Mouse (Mus musculus): Measurements from ENCODE around the gene Cntrob. TPM values are rescaled to one million over a fixed set of nuclear protein-coding genes. Genes with fewer than 3 reads are reported as not detected.

Gene Cntrob
- total RNA-seq, 2 experiments from 2014 or later: 19.2 to 27.1 TPM

- Histone ChIP-seq H3K27ac (no peak overlapping the region), H3K4me3 (no peak overlapping the region)
- intact Hi-C loops (cut with DNase I): no loop called here
- no peak for TF ChIP-seq CTCF (IDR thresholded peaks at IDR 0.05)
- no peak for DNase-seq (ENCODE audit: extremely low spot score in 1 of 2, low spot score in 2 of 2)
Observed at GRCm38 (mm10) chr11:69334796-69335195, 11.2 kb upstream of the Cntrob start.

GRCm38 (mm10) chr11:69333922-69334321 is 10.3 kb upstream of the Cntrob start:
- intact Hi-C loops (cut with DNase I): no loop called here
- TF ChIP-seq CTCF (IDR thresholded peaks at IDR 0.05): peak; percentile 30

GRCm38 (mm10) chr11:69332713-69333253 is 9.2 kb upstream of the Cntrob start:
- intact Hi-C loops (cut with DNase I): no loop called here
- Histone ChIP-seq H3K27ac (peak overlapping the region; percentile 78; the same call in 1 of the 2 replicates), H3K4me3 (no peak overlapping the region)
- no peak for DNase-seq (ENCODE audit: extremely low spot score in 1 of 2, low spot score in 2 of 2)
- TF ChIP-seq CTCF (IDR thresholded peaks at IDR 0.05): no peak

More at GRCm38 (mm10) chr11:69333922-69334321, 10.3 kb upstream of the Cntrob start:
- Histone ChIP-seq H3K27ac (no peak overlapping the region), H3K4me3 (no peak overlapping the region)
- DNase-seq (ENCODE audit: extremely low spot score in 1 of 2, low spot score in 2 of 2): no peak

- TF ChIP-seq CTCF (IDR thresholded peaks at IDR 0.05): no peak
- peak overlapping the region; percentile 78 for H3K27ac ChIP-seq
- H3K4me3 ChIP-seq: peak overlapping the region; percentile 57
- intact Hi-C loops (cut with DNase I): no loop called here
- DNase-seq (ENCODE audit: extremely low spot score in 1 of 2, low spot score in 2 of 2): peak; percentile 75 to 76
Observed at GRCm38 (mm10) chr11:69331929-69332405, 8.4 kb upstream of the Cntrob start.

- no peak for DNase-seq (ENCODE audit: extremely low spot score in 1 of 2, low spot score in 2 of 2)
- H3K27ac ChIP-seq: no peak overlapping the region
- H3K4me3 ChIP-seq: no peak overlapping the region
- intact Hi-C loops (cut with DNase I): no loop called here
- TF ChIP-seq CTCF (IDR thresholded peaks at IDR 0.05): no peak
Observed at GRCm38 (mm10) chr11:69331152-69331551, 7.6 kb upstream of the Cntrob start.

- Histone ChIP-seq H3K4me3 (no peak overlapping the region), H3K27ac (no peak overlapping the region)
- TF ChIP-seq CTCF (IDR thresholded peaks at IDR 0.05): no peak
- DNase-seq (ENCODE audit: extremely low spot score in 1 of 2, low spot score in 2 of 2): no peak
- intact Hi-C loops (cut with DNase I): no loop called here
Observed at GRCm38 (mm10) chr11:69328517-69328916, 4.9 kb upstream of the Cntrob start.

- no peak overlapping the region; the same call in 1 of the 2 replicates for H3K27ac ChIP-seq
- DNase-seq (ENCODE audit: extremely low spot score in 1 of 2, low spot score in 2 of 2): no peak
- no peak overlapping the region; the same call in 1 of the 2 replicates for H3K4me3 ChIP-seq
- no peak for TF ChIP-seq CTCF (IDR thresholded peaks at IDR 0.05)
- intact Hi-C loops (cut with DNase I): no loop called here
Observed at GRCm38 (mm10) chr11:69327648-69328047, 4.1 kb upstream of the Cntrob start.

GRCm38 (mm10) chr11:69327157-69327442 is 3.5 kb upstream of the Cntrob start:
- Histone ChIP-seq H3K27ac (peak overlapping the region; percentile 89), H3K4me3 (peak overlapping the region; percentile 70)
- intact Hi-C loops (cut with DNase I): no loop called here
- TF ChIP-seq CTCF (IDR thresholded peaks at IDR 0.05): no peak; the same call in 1 of the 2 replicates
- DNase-seq (ENCODE audit: extremely low spot score in 1 of 2, low spot score in 2 of 2): no peak

- Histone ChIP-seq H3K27ac (peak overlapping the region; percentile 89), H3K4me3 (peak overlapping the region; percentile 70)
- DNase-seq (ENCODE audit: extremely low spot score in 1 of 2, low spot score in 2 of 2): no peak
- no peak for TF ChIP-seq CTCF (IDR thresholded peaks at IDR 0.05)
- intact Hi-C loops (cut with DNase I): no loop called here
Observed at GRCm38 (mm10) chr11:69326408-69327156, 3.0 kb upstream of the Cntrob start.

- Histone ChIP-seq H3K27ac (peak within 1 kb of the TSS; percentile 89), H3K4me3 (peak within 1 kb of the TSS; percentile 70)
- no peak for TF ChIP-seq CTCF (IDR thresholded peaks at IDR 0.05)
- peak; percentile 72 to 80 for DNase-seq (ENCODE audit: extremely low spot score in 1 of 2, low spot score in 2 of 2)
- intact Hi-C loops (cut with DNase I): no loop called here
Observed at GRCm38 (mm10) chr11:69325628-69326407, 2.2 kb upstream of the Cntrob start, which contains the start of gene Kcnab3. Kcnab3 (plus strand) TSS chr11:69326258.

GRCm38 (mm10) chr11:69324749-69325148 is 1.2 kb upstream of the Cntrob start:
- Histone ChIP-seq H3K4me3 (peak overlapping the region; percentile 84), H3K27ac (no peak overlapping the region)
- intact Hi-C loops (cut with DNase I): no loop called here
- no peak for DNase-seq (ENCODE audit: extremely low spot score in 1 of 2, low spot score in 2 of 2)
- no peak for TF ChIP-seq CTCF (IDR thresholded peaks at IDR 0.05)
